ENCODE assay signal across 41 mouse cellular contexts in the genomic region with DNA sequence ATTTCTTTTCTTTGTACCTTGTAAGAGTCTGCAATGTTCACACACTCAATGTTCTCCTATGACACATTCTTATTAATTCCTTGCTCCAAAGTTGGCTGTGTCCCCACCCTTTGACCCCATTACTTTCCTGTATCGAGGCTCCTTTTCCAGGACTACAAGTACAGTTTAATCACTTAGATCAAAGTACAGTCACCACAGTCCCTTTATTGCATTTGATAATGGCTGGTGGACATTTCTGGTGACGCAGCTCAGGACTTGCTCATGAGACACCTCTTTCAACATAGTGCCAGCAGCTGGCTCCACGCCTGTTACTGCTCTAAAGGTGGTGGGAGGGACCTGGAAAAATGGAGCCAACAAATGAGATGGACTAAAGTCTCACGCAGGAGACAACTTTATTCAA. TPM values are rescaled to one million over a fixed set of nuclear protein-coding genes. Genes with fewer than 3 reads are reported as not detected.
DNase-seq lines count a peak whose midpoint lies in the region; ATAC-seq and TF ChIP-seq lines count a peak whose summit lies in the region.
"Had no signal": no experiment of that assay in that cellular context is flagged by ENCODE, and none has a peak within 500 bp of the region (broad histone marks: within the 10 kb centered on the region; RNA-seq: fewer than 3 reads in every experiment).

No protein-coding gene starts in this region.

- WGBS in kidney, embryonic 14.5 days: 73% methylated on average over 4 of the region's 4 CpGs
- WGBS in intestine, postnatal 0 days: 30% methylated on average over 4 of the region's 4 CpGs
- WGBS in small intestine, adult 2 months: 25% methylated on average over 4 of the region's 4 CpGs

- no peaks in the 10 kb centered on the region for H3K9me3 ChIP-seq in kidney, embryonic 14.5 days (ENCODE audit: control insufficient read depth, low read length)
- H3K9me3 ChIP-seq in intestine, postnatal 0 days (ENCODE audit: control insufficient read depth): no peaks in the 10 kb centered on the region
- H3K9me3 ChIP-seq: embryonic facial prominence, embryonic 10.5 days; embryonic facial prominence, embryonic 15.5 days; forebrain, embryonic 13.5 days; heart, embryonic 15.5 days; limb, embryonic 12.5 days; liver, embryonic 12.5 days had no signal

- no peak overlapping the region for H3K4me2 ChIP-seq in kidney, embryonic 14.5 days (replicated peaks; ENCODE audit: low read depth, low read length)
- H3K4me2 ChIP-seq in intestine, postnatal 0 days (replicated peaks; ENCODE audit: low read depth): peak overlapping the region; percentile 35; the same call in 1 of the 2 replicates
- H3K4me2 ChIP-seq: embryonic facial prominence, embryonic 15.5 days; forebrain, embryonic 13.5 days; heart, embryonic 15.5 days; limb, embryonic 12.5 days; liver, embryonic 12.5 days; midbrain, embryonic 11.5 days had no signal

- peak; percentile 10 for DNase-seq in adrenal gland, adult 2 months
- no peak for DNase-seq in adrenal gland, postnatal 25 days
- peak; percentile 35 to 45 for DNase-seq in kidney, adult 8-10 months
- DNase-seq in retina, embryonic 14.5 days (ENCODE audit: low spot score): no peak
- no peak for DNase-seq in c-Kit-positive CD71-positive TER-119-positive erythroid progenitor cells, embryonic 14.5 days (ENCODE audit: low spot score)
- DNase-seq: adrenal gland, postnatal 10 days; cerebellum, adult 18-20 months; cerebellum, postnatal 25 days; gastrocnemius, postnatal 10 days; liver, postnatal 0 days; lung, postnatal 36 days; right cerebral cortex, adult 18-20 months; right cerebral cortex, postnatal 4 days; thymus, postnatal 25 days had no signal

- no peak overlapping the region for H3K9ac ChIP-seq in kidney, embryonic 14.5 days (ENCODE audit: low read depth, low read length)
- no peak overlapping the region for H3K9ac ChIP-seq in intestine, postnatal 0 days (ENCODE audit: low read depth, low read length)
- H3K9ac ChIP-seq: embryonic facial prominence, embryonic 15.5 days; forebrain, embryonic 13.5 days; heart, embryonic 15.5 days; limb, embryonic 12.5 days; liver, embryonic 12.5 days; liver, postnatal 0 days had no signal

- H3K27ac ChIP-seq in kidney, embryonic 14.5 days (ENCODE audit: low read depth, low read length): no peak overlapping the region
- peak overlapping the region; percentile 88 for H3K27ac ChIP-seq in intestine, postnatal 0 days (ENCODE audit: low read depth, low read length)
- peak overlapping the region; percentile 94 for H3K27ac ChIP-seq in small intestine, adult 2 months (ENCODE audit: insufficient read depth, low read depth, low read length)
- H3K27ac ChIP-seq: embryonic facial prominence, embryonic 10.5 days; embryonic facial prominence, embryonic 15.5 days; forebrain, embryonic 13.5 days; heart, embryonic 15.5 days; left cerebral cortex, adult 2 months; limb, embryonic 12.5 days; liver, embryonic 12.5 days had no signal

- no peak for ATAC-seq in kidney, embryonic 14.5 days (ENCODE audit: low FRiP score, low TSS enrichment)
- peak; percentile 93 for ATAC-seq in intestine, postnatal 0 days
- ATAC-seq: activated CD4-positive, CD25-positive, alpha-beta regulatory T cell, adult 4 months; forebrain, embryonic 13.5 days; liver, embryonic 12.5 days; liver, postnatal 0 days; midbrain, embryonic 16.5 days had no signal

- H3K4me1 ChIP-seq in kidney, embryonic 14.5 days (ENCODE audit: control insufficient read depth, insufficient read depth, low read length): no peaks in the 10 kb centered on the region
- H3K4me1 ChIP-seq in intestine, postnatal 0 days (replicated peaks; ENCODE audit: control insufficient read depth, insufficient read depth, low read length): peaks cover 16% of the 10 kb centered on the region
- peaks cover 14% of the 10 kb centered on the region; the same call in 1 of the 2 replicates for H3K4me1 ChIP-seq in small intestine, adult 2 months (ENCODE audit: control insufficient read depth, insufficient read depth, insufficient read length, low read length)
- H3K4me1 ChIP-seq: embryonic facial prominence, embryonic 10.5 days; embryonic facial prominence, embryonic 15.5 days; forebrain, embryonic 13.5 days; limb, embryonic 12.5 days; liver, embryonic 12.5 days had no signal

- no peaks in the 10 kb centered on the region for H3K36me3 ChIP-seq in kidney, embryonic 14.5 days (ENCODE audit: control insufficient read depth, insufficient read depth, low read length)
- H3K36me3 ChIP-seq in intestine, postnatal 0 days (ENCODE audit: control insufficient read depth, insufficient read depth): no peaks in the 10 kb centered on the region
- no peaks in the 10 kb centered on the region for H3K36me3 ChIP-seq in small intestine, adult 2 months (ENCODE audit: control insufficient read depth, insufficient read depth, low read length)
- H3K36me3 ChIP-seq: embryonic facial prominence, embryonic 10.5 days; embryonic facial prominence, embryonic 15.5 days; heart, embryonic 15.5 days; limb, embryonic 12.5 days; liver, embryonic 12.5 days had no signal

- TF ChIP-seq CTCF in intestine, postnatal 0 days (IDR thresholded peaks at IDR 0.05; ENCODE audit: low read depth): no peak
- TF ChIP-seq CTCF in small intestine, adult 2 months (IDR thresholded peaks at IDR 0.05; ENCODE audit: extremely low read depth, insufficient read length, insufficient replicate concordance, low read depth, low read length): no peak

- TF ChIP-seq POLR2A in small intestine, adult 2 months (IDR thresholded peaks at IDR 0.05; ENCODE audit: low read depth, low read length): no peak

- H3K27me3 ChIP-seq in kidney, embryonic 14.5 days (ENCODE audit: control insufficient read depth, insufficient read depth, low read length): no peaks in the 10 kb centered on the region
- no peaks in the 10 kb centered on the region for H3K27me3 ChIP-seq in intestine, postnatal 0 days (replicated peaks; ENCODE audit: control insufficient read depth, insufficient read depth, low read length)
- H3K27me3 ChIP-seq in small intestine, adult 2 months (ENCODE audit: control insufficient read depth, insufficient read depth, low read length): no peaks in the 10 kb centered on the region
- H3K27me3 ChIP-seq: CH12.LX; embryonic facial prominence, embryonic 15.5 days; forebrain, embryonic 13.5 days; heart, embryonic 15.5 days; limb, embryonic 12.5 days; liver, embryonic 12.5 days had no signal

- no peak overlapping the region for H3K4me3 ChIP-seq in kidney, embryonic 14.5 days (ENCODE audit: low read length)
- no peak overlapping the region for H3K4me3 ChIP-seq in intestine, postnatal 0 days (ENCODE audit: low read depth, low read length)
- H3K4me3 ChIP-seq in small intestine, adult 2 months (ENCODE audit: low read depth, low read length): no peak overlapping the region
- H3K4me3 ChIP-seq: embryonic facial prominence, embryonic 10.5 days; embryonic facial prominence, embryonic 15.5 days; forebrain, embryonic 13.5 days; heart, embryonic 15.5 days; left cerebral cortex, adult 2 months; limb, embryonic 12.5 days; liver, embryonic 12.5 days had no signal

RNA-seq across cellular contexts. Expression of gene Gm47959, which starts 9.3 kb away (rescaled TPM):
- not detected for total RNA-seq in adrenal gland, adult 2 months (2021)
- not detected in 2 replicates for polyA plus RNA-seq in adrenal gland, adult 2 months (2012; rRNA removed)
- total RNA-seq in adrenal gland, postnatal 25 days (2021): not detected in 2 replicates
- polyA plus RNA-seq in kidney, embryonic 14.5 days (2014; fragmentation: Nextera tagmentation; extraction: Ambion mirVana): not detected in 2 replicates
- not detected in 2 replicates for polyA plus RNA-seq in intestine, postnatal 0 days (2015; fragmentation: Nextera tagmentation; extraction: Ambion mirVana)
- polyA plus RNA-seq in small intestine, adult 2 months (2012; rRNA removed): not detected in 2 replicates
- total RNA-seq: adrenal gland, postnatal 10 days; CH12.LX; ES-E14; gastrocnemius, postnatal 10 days; heart, postnatal 25 days; layer of hippocampus, adult 18-20 months; layer of hippocampus, postnatal 10 days; left cerebral cortex, adult 2 months; left cerebral cortex, postnatal 25 days; megakaryocyte, adult 5-6 weeks; neutrophil, adult 5-6 weeks had no signal
- polyA plus RNA-seq: activated CD4-positive, CD25-positive, alpha-beta regulatory T cell, adult 4 months; C2C12; embryonic facial prominence, embryonic 10.5 days; forebrain, embryonic 13.5 days; gonadal fat pad, adult 2 months; heart, embryonic 15.5 days; hindbrain, embryonic 11.5 days; limb, embryonic 12.5 days; liver, embryonic 12.5 days; liver, postnatal 0 days; lung, embryonic 16.5 days; midbrain, embryonic 11.5 days; midbrain, embryonic 16.5 days; neural tube, embryonic 11.5 days; stomach, embryonic 14.5 days had no signal

RNA-seq across cellular contexts. Expression of gene Gm47955, which starts 31.0 kb away (rescaled TPM):
- not detected for total RNA-seq in adrenal gland, adult 2 months (2021)
- not detected in 2 replicates for polyA plus RNA-seq in adrenal gland, adult 2 months (2012; rRNA removed)
- total RNA-seq in adrenal gland, postnatal 25 days (2021): not detected in 2 replicates
- not detected in 2 replicates for polyA plus RNA-seq in kidney, embryonic 14.5 days (2014; fragmentation: Nextera tagmentation; extraction: Ambion mirVana)
- polyA plus RNA-seq in intestine, postnatal 0 days (2015; fragmentation: Nextera tagmentation; extraction: Ambion mirVana): not detected in 2 replicates
- not detected in 2 replicates for polyA plus RNA-seq in small intestine, adult 2 months (2012; rRNA removed)
- total RNA-seq: adrenal gland, postnatal 10 days; CH12.LX; ES-E14; gastrocnemius, postnatal 10 days; heart, postnatal 25 days; layer of hippocampus, adult 18-20 months; layer of hippocampus, postnatal 10 days; left cerebral cortex, adult 2 months; left cerebral cortex, postnatal 25 days; megakaryocyte, adult 5-6 weeks; neutrophil, adult 5-6 weeks had no signal
- polyA plus RNA-seq: activated CD4-positive, CD25-positive, alpha-beta regulatory T cell, adult 4 months; C2C12; embryonic facial prominence, embryonic 10.5 days; forebrain, embryonic 13.5 days; gonadal fat pad, adult 2 months; heart, embryonic 15.5 days; hindbrain, embryonic 11.5 days; limb, embryonic 12.5 days; liver, embryonic 12.5 days; liver, postnatal 0 days; lung, embryonic 16.5 days; midbrain, embryonic 11.5 days; midbrain, embryonic 16.5 days; neural tube, embryonic 11.5 days; stomach, embryonic 14.5 days had no signal

RNA-seq across cellular contexts. Expression of gene Gm7544, which starts 35.2 kb away (rescaled TPM):
- total RNA-seq in adrenal gland, adult 2 months (2021): not detected
- polyA plus RNA-seq in adrenal gland, adult 2 months (2012; rRNA removed): not detected in 2 replicates
- not detected in 2 replicates for total RNA-seq in adrenal gland, postnatal 25 days (2021)
- polyA plus RNA-seq in kidney, embryonic 14.5 days (2014; fragmentation: Nextera tagmentation; extraction: Ambion mirVana): not detected in 2 replicates
- polyA plus RNA-seq in intestine, postnatal 0 days (2015; fragmentation: Nextera tagmentation; extraction: Ambion mirVana): not detected in 2 replicates
- polyA plus RNA-seq in small intestine, adult 2 months (2012; rRNA removed): not detected in 2 replicates
- total RNA-seq: adrenal gland, postnatal 10 days; CH12.LX; ES-E14; gastrocnemius, postnatal 10 days; heart, postnatal 25 days; layer of hippocampus, adult 18-20 months; layer of hippocampus, postnatal 10 days; left cerebral cortex, adult 2 months; left cerebral cortex, postnatal 25 days; megakaryocyte, adult 5-6 weeks; neutrophil, adult 5-6 weeks had no signal
- polyA plus RNA-seq: activated CD4-positive, CD25-positive, alpha-beta regulatory T cell, adult 4 months; C2C12; embryonic facial prominence, embryonic 10.5 days; forebrain, embryonic 13.5 days; gonadal fat pad, adult 2 months; heart, embryonic 15.5 days; hindbrain, embryonic 11.5 days; limb, embryonic 12.5 days; liver, embryonic 12.5 days; liver, postnatal 0 days; lung, embryonic 16.5 days; midbrain, embryonic 11.5 days; midbrain, embryonic 16.5 days; neural tube, embryonic 11.5 days; stomach, embryonic 14.5 days had no signal

RNA-seq across cellular contexts. Expression of gene Slc19a3, which starts 47.2 kb away (rescaled TPM):
- total RNA-seq in adrenal gland, adult 2 months (2021): under 1 TPM; 0.14 to 0.26 TPM
- polyA plus RNA-seq in adrenal gland, adult 2 months (2012; rRNA removed): 0.15 and 0.25 TPM in 2 replicates
- total RNA-seq in adrenal gland, postnatal 25 days (2021): 0.52 TPM in 1 of 2 replicates, not detected in the other
- polyA plus RNA-seq in kidney, embryonic 14.5 days (2014; fragmentation: Nextera tagmentation; extraction: Ambion mirVana): 0.74 and 1.4 TPM in 2 replicates
- 5.8 and 6.8 TPM in 2 replicates for polyA plus RNA-seq in intestine, postnatal 0 days (2015; fragmentation: Nextera tagmentation; extraction: Ambion mirVana)
- 0.63 and 8.2 TPM in 2 replicates for polyA plus RNA-seq in small intestine, adult 2 months (2012; rRNA removed)
- total RNA-seq: megakaryocyte, adult 5-6 weeks; neutrophil, adult 5-6 weeks had no signal
- polyA plus RNA-seq: activated CD4-positive, CD25-positive, alpha-beta regulatory T cell, adult 4 months; C2C12; liver, postnatal 0 days had no signal

RNA-seq across cellular contexts. Expression of gene A030003K21Rik, which starts 47.9 kb away (rescaled TPM):
- not detected for total RNA-seq in adrenal gland, adult 2 months (2021)
- not detected in 2 replicates for polyA plus RNA-seq in adrenal gland, adult 2 months (2012; rRNA removed)
- total RNA-seq in adrenal gland, postnatal 25 days (2021): not detected in 2 replicates
- polyA plus RNA-seq in kidney, embryonic 14.5 days (2014; fragmentation: Nextera tagmentation; extraction: Ambion mirVana): not detected in 2 replicates
- polyA plus RNA-seq in intestine, postnatal 0 days (2015; fragmentation: Nextera tagmentation; extraction: Ambion mirVana): not detected in 2 replicates
- not detected in 2 replicates for polyA plus RNA-seq in small intestine, adult 2 months (2012; rRNA removed)
- total RNA-seq: adrenal gland, postnatal 10 days; CH12.LX; ES-E14; gastrocnemius, postnatal 10 days; heart, postnatal 25 days; layer of hippocampus, adult 18-20 months; layer of hippocampus, postnatal 10 days; left cerebral cortex, adult 2 months; left cerebral cortex, postnatal 25 days; megakaryocyte, adult 5-6 weeks; neutrophil, adult 5-6 weeks had no signal
- polyA plus RNA-seq: activated CD4-positive, CD25-positive, alpha-beta regulatory T cell, adult 4 months; C2C12; embryonic facial prominence, embryonic 10.5 days; forebrain, embryonic 13.5 days; gonadal fat pad, adult 2 months; heart, embryonic 15.5 days; hindbrain, embryonic 11.5 days; limb, embryonic 12.5 days; liver, embryonic 12.5 days; liver, postnatal 0 days; lung, embryonic 16.5 days; midbrain, embryonic 11.5 days; midbrain, embryonic 16.5 days; neural tube, embryonic 11.5 days; stomach, embryonic 14.5 days had no signal

Comparison
In these comparisons a context has a peak if more than half of its experiments do, and no peak if none do; other contexts are left out.
1. DNase-seq: peak in adrenal gland, adult 2 months (single experiment) and kidney, adult 8-10 months (2 of 2); none in adrenal gland, postnatal 25 days (single experiment), retina, embryonic 14.5 days (single experiment) and c-Kit-positive CD71-positive TER-119-positive erythroid progenitor cells, embryonic 14.5 days (single experiment).